Mouse (Mus musculus): ENCODE data around the gene Med24. TPM values are rescaled to one million over a fixed set of nuclear protein-coding genes. Genes with fewer than 3 reads are reported as not detected.

Med24 gene
- total RNA-seq, 2 experiments from 2014 or later: 49.5 to 49.8 TPM

DNA sequence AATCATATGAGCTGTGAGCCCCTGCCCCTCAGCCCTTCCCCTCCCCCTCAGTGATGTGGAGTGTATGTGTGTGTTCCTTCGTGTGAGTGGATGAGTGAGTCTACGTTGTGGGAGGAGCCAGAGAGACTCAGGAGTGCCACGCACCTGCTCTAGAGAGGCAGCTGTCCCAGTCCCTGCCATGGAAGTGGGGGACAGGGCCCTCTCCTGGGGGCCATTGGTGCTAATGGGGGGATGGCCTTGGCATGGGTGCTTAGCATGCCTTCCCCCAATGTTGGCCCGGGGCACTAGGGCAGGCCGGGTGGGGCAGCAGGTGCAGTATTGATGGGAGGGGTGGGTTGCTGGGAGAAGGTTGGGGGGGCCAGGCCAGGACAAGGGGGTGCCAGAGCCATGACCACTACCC, 37.6 kb upstream of the Med24 start:
- intact Hi-C loops (cut with DNase I): no loop called here
- DNase-seq: no peak

DNA sequence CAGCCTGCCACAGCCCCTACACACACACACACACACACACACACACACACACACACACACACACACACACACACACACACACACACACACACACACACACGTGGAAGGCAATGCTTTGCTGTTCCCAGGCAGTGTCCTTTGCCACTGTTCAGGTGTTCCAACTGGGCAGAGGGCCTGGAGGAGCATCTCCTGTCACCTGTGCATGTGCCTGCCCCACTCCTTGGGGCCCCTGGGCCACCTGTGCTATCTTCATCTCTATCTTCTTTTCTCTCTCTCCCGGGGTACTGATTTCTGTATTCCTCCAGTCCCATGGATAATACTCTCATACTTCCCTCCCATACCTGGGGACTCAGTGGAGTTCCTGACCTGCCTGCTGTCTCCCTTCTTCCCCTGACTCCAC, 37.1 kb upstream of the Med24 start:
- intact Hi-C loops (cut with DNase I): no loop called here
- DNase-seq: no peak

DNA sequence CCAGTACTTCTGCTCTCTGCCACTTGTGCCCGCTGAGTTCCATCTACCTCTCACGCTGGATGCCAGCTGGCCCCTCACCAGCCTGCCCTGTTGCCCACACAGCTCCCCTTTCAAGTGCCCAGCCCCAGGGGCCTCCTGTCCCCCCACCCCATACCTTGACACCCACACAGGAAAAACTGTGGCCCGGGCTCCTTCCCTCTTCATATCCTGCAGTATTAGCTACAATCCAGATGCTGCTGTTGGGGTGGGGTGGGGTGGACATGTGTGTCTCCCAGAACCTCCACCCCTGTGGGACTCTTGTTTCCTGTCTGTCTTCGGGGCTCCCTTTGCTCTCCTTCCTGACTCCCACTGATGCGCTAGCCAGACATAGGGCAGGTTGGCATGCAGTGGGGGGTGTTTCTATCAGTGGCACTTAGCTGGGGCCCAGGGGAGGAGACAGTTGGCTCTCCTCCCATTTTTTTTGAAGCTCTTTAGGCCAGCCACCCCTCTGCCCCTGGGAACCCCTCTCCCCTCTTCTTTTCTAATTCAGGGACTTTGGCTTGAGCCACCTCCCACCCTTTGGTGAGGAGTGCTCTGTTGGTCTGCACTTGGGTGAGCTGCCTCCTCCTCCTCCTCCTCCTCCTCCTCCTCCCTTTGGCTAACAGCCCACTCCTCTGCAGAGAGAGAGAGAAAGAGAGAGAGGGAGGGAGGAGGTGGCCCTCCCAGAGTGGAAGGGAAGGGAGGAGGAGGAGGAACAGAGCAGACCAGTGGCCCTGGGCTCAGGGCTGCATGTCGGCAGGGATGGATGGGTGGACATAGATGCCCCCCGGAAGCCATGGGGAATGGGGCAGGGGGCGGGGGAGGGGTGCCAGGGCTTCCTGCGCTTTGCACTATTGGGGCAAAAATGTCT, 36.4 kb upstream of the Med24 start:
- DNase-seq: peak; percentile 47 to 65
- intact Hi-C loops (cut with DNase I): no loop called here

DNA sequence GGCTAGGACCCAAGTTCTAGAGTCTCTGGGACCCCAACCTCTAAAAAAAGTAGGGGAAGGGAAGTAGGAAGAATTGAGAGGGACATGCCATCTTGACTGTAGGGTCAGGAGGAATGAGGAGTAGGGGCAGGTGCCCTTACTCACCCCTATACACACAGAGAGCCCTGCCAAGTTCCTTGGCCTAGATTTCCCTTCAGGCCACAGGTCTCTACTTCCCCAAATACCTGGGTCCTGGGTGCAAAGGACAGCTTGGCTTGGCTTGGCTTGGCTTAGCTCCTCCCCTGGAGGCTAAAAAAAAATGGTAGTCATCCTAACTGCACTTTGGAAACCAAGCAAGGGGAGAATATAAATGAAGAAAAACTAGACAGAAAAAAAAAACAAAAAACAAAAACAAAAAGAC, 35.5 kb upstream of the Med24 start:
- no peak for DNase-seq
- intact Hi-C loops (cut with DNase I): no loop called here

DNA sequence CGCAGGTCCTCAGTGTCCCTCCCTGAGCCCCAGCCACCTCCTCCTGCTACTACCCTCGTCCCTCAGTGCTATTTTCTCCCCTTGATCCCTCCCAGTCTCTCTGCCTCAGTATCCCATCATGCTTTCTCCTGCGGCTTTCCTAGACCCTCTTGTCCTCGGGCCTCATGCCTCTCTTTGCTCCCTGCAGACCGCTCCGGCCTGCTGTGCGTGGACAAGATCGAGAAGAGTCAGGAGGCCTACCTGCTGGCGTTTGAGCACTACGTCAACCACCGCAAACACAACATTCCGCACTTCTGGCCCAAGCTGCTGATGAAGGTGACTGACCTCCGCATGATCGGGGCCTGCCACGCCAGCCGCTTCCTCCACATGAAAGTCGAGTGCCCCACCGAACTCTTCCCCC, 34.9 kb upstream of the Med24 start:
- no peak for DNase-seq
- intact Hi-C loops (cut with DNase I): no loop called here

DNA sequence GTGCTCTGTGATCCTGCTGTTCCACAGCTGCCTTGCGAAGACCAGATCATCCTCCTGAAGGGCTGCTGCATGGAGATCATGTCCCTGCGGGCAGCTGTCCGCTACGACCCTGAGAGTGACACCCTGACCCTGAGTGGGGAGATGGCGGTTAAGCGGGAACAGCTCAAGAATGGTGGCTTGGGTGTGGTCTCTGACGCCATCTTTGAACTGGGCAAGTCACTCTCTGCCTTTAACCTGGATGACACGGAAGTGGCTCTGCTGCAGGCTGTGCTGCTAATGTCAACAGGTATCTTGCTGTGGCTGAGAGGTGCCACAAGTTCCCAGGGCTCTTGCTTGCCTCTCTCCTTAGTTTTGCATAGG, 34.2 kb upstream of the Med24 start:
- DNase-seq: no peak
- intact Hi-C loops (cut with DNase I): no loop called here

DNA sequence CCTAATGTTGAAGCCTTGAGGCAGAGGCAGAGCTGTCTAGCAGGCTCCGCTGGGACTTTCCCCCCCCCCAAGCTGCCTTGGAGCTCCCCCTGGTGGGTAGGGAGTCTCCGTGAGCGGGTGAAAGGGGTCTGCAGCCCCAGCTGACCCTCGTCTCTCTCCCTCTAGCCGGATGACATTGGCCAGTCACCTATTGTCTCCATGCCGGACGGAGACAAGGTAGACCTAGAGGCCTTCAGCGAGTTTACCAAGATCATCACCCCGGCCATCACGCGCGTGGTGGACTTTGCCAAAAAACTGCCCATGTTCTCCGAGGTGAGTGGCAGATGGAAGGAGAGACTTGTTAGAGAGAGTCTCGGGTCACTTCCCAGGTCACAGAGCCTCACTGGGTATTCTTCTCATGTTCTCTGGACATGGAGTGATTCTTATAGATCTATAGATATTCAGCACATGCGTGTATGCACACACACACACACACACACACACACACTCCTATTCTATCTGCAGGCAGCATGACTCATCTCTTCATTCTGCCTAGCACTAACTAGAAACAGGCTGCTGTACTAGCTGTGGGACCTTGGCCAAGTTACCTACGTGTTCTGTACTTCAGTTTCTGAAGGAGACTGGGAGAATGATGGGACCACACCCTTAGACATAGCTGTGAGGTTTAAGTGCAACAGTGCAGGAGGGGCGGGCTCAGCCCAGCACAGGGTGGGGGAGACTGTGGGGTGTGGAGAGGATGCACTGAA, 33.7 kb upstream of the Med24 start:
- peak in 1 of 2 experiments; percentile 55 for DNase-seq
- intact Hi-C loops (cut with DNase I): no loop called here

DNA sequence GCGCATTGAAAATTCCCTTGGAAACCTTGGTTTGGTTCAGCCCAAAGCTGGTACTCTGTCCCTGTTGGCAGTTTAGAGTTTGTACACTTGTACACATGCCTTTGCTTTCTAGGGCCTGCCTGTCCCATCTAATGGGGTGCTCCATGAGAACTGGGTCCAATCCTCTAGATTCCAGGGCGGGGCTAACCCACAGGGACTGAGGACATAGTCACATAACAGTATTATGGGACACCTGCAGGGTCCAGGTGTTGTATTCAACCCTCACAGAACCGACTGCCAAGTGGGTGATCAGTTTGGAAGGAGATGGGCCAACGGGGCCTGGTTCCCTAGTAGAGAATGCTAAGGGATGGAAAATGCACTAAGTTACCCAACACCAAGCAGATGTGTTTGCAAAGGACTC, 32.7 kb upstream of the Med24 start:
- intact Hi-C loops (cut with DNase I): no loop called here
- no peak for DNase-seq

DNA sequence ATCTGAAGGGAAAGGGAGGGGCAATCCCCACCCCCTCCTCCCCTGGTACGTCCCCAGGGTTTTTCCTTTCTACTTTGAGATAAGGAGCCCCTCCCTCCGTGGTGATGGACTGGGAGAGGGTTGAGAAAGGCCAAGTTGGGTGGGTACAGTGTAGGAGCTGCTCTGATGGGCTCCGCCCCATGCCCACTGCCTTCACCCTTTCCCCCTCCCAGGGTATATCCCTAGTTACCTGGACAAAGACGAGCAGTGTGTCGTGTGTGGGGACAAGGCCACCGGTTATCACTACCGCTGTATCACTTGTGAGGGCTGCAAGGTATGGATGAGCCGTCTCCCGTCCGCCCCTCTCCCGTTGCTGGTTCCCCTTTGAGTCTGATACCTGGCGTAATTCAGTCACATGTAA, 27.5 kb upstream of the Med24 start:
- intact Hi-C loops (cut with DNase I): no loop called here
- DNase-seq: no peak

DNA sequence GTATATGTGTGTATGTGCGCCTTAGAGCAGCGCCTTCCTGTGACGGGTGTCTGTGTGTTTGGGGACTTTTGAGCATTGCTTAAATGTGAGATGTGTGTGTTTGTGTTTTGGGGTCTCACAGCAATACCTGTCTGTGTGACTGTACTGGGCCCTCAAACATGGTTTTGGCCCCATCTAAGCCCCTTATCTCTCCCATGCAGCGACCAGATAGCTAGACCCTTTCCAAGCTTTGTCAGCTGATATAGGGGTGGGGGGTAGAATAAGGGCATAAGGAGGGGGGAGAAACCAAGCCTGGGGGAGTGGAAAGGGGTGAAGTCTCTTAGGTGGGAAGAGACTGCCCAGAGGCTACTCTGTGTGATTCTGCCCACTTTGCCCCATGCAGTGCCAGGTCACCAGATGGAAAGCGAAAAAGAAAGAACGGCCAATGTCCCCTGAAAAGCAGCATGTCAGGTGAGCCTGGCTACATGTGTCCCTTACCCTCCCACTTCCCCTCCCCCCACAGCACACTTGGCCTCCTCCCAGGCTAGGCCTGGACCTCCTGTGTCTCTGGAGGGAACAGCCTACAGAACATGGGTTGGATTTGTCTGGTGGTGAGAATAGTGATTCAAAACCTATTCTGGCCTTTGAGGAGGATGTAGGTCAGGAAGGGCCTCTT, 26.6 kb upstream of the Med24 start:
- intact Hi-C loops (cut with DNase I): no loop called here

DNA sequence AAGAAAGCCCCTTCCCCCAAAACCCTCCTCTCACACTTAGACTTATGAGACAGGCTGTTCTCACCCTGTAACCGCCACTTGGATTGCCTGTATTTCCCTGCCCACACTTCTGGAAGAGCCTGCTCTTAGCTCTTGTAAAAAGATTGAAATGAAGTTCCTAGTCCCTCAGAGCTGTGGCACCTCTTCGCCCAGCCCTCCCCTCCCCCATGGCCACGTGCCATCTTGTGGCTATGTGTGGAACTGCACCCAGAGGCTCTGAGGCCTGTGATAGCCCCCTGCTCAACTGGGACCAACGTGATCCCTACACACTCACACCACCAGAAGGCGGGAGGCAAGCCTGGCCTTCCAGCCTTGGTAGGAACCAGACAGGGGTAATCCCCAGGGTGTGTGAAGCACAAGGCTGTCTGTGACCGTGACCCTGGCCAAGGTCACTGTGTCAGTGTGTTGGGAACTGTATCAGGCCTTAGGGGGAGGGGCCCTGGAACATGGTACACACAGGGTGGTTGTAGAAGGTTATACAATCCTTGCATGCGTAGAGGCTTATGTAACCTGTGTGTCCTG, 25.5 kb upstream of the Med24 start:
- intact Hi-C loops (cut with DNase I): loop anchor here (1.0 kb wide), 1 partner anchor 13 kb away; no protein-coding TSS in a partner anchor
- DNase-seq: peak; percentile 74 to 90

More for the DNA sequence above, 26.6 kb upstream of the Med24 start:
- DNase-seq: peak in 1 of 2 experiments; percentile 39

DNA sequence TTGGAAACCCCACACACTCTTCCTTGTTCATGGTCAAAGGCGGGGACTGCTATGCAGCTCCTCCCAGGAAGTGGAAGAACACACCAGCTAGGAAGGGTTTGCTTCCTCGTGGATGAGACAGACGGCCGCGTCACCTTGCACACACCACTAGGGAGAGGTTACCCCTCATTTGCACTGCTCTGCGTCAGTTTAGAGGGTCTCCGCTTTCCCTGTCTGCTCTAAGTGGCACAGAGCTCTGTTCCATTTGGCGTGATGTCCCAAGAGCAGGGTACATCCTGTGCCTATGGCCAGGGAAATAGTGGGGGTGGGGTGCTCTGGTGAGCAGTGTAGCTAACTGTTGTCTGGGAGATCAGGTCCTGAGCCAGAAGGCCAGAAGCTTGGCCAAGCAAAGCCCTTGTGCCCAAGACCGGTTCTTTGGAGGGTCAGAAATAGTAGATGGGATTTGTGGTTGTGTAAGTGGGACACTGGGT, 25.0 kb upstream of the Med24 start:
- intact Hi-C loops (cut with DNase I): loop anchor here (1.0 kb wide), 1 partner anchor 13 kb away; no protein-coding TSS in a partner anchor
- no peak for DNase-seq

DNA sequence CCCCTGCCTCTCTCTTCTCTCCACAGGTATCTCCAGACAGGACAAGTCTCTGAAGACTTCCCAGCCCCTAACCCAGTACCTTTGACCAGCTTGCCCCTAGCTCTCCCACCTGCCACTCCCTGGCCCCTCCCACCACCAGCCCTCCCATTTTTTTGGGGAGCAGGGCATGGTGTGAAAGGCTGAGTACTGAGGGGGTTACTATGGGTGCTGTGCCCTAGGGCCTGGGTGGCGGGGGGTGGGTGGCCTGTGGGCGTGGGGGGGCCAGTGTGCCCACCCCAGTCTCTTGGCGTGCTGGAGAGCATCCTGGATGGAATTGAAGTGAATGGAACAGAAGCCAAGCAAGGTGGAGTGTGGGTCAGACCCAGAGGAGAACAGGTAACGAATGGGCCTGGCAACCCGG, 24.0 kb upstream of the Med24 start:
- no peak for DNase-seq
- intact Hi-C loops (cut with DNase I): no loop called here

DNA sequence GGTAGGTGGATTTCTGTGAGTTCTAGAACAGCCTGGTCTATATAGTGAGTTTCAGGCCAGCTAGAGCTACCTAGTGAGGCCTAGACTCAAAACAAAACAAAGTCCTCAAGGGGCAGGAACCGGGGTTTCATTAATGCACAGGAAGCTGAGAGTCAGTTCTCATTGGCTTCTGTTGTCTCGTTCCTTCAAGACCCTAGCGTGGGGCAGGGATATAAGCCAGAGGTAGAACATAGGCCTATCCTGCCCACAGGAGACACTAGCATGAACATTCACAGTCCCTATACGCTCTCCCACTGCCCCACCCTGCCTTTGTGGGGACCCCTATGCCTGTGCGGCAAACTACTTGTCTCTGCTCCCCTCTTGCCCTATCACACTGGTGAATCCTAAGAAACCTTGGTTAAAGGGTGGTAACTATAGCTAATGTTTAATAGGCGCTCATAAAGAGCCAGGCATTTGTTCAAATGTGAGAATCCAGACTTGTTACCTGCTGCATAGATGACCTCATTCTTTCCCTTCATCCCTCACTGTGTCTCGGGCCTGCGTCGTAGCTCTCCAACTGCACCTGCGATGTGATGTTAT, 23.4 kb upstream of the Med24 start:
- DNase-seq: no peak
- intact Hi-C loops (cut with DNase I): no loop called here

DNA sequence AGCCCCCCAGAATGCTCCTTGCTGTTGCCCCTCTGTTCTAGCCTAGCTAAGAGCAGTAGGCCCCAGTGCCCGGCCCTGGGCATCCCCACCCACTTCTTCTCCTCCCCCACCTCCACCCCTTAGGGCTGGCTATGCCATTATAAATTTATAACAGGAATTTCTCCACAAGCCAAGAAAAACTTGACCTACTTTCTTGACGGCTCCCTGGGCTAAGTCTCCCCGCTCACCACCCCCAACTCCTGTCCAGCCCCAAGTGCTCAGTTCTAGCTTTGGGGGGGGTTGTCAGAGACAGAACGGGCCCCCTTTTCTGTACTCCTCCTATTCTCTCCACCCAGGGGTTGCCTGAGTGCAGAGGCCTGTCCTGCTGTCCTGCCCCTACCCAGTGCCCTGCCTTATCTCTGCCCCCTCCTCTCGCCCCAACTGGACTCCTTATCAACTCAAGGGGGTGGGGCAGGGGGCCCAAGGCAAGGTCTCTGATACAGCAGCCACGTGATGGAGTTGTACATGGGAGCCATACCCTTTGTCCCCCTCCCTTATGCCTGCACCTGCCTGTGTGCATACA, 22.1 kb upstream of the Med24 start:
- intact Hi-C loops (cut with DNase I): no loop called here
- DNase-seq: no peak

DNA sequence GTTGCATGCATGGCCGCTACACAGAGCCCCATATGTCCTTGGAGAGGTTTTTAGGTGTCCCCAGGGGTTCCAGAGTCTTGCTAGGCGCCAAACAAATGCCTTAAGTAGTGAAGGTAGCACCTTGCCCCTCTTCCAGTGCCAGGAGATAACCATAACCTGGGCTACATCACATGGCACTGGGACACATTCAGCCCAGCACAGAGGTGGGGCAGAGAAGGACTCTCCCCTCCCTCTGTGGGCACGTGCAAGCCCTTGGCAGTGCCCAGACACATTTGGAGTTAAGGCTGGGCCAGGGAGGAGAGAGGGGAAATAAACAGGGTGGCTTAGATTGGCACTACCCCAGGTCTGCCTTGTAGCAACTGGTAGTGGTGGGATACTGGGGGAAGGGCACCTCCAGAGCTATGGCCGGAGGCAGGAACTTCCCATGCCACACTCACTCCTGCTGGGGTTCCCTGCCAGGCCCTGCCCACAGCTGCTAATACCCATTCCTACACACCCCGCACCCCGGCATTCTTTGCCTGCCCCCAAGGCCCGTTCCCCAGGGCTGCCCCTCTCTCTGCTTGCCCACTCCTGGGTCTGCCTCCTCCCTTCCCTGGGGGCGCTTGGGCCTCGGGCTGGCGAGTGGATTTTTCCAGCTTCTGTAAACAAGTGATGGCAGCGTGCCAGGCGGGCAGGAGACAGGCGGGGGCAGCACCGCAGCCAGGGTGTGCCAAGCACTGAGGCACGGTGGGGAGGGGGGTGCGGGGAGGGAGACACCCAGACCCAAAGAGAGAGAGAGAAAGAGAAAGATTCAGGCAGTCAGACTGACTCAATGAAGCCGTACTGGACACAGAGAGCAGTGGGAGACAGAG, 21.3 kb upstream of the Med24 start:
- peak; percentile 65 to 72 for DNase-seq
- intact Hi-C loops (cut with DNase I): no loop called here

DNA sequence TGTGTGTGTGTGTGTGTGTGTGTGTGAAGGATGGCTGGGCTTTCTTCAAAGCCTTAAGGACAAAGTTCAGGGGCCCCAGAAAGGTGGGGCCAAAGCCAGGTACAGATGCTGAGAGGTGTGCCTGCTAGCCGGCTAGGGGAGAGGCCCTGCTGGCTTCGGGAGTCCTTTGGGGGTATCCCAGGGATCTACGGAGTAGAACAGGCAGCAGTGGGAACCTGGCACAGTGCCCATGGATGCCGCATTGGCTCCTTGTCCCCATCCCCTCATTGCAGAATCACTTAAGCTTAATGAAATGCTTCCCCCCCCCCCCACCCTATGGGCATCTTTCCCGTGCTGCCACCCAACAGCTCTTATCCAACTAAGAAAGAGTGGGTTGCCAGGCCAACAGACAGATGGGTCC, 20.5 kb upstream of the Med24 start:
- no peak for DNase-seq
- intact Hi-C loops (cut with DNase I): no loop called here

DNA sequence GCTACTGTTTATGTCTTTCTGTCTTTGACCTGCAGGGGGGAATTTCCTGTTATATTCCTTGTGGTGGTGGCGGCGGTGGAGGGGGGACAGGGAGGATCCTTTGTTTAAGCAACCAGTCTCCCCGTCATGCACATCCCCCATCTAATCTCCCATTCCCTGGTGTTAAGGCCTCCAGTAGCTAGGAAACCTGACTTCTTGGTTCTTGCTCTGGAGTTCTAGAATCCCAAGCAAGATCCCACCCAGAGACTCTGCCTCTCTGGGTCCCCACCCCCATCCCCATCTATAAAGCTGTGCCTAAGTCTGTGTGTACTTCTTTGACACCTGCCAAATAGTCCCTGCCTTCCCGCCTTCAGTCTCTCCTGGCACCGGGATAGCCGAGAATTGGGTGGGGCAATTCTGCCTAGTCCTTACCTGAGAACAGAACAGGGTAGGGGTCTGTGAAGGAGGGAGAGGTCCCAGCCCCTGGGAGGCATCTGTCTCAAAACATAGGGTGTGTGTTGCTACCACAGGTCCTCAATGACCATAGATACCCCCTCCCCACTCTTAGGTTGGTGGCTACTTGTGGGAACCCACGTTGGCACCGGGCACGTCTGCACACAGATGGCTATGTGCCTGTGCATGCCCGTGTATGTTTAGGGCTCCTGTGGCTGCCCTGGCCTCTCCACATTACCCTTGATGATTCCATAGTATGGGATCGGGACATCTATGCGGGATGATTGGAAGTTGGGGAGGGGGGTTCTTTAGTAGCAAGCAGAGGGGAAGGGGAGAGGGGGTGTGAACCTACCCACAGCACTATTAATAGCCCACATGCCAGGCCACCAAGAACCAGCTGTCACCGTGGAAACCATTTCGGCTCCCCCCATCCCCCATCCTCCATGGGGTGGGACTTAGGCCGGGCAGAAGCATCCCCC, 19.5 kb upstream of the Med24 start:
- DNase-seq: peak in 1 of 2 experiments; percentile 41
- intact Hi-C loops (cut with DNase I): no loop called here
